Mouse (Mus musculus): ENCODE measurements around the gene Gm49339. TPM values are rescaled to one million over a fixed set of nuclear protein-coding genes. Genes with fewer than 3 reads are reported as not detected.

Gm49339 gene
- total RNA-seq, 2 experiments from 2014 or later = not detected

Other genes starting within 250 kb of the Gm49339 start
- under 1 TPM; 0.45 to 0.47 TPM for gene Lilr4b, start within 50 bp of the Gm49339 start, total RNA-seq (2021)
- under 1 TPM in 1 of 2 experiments, not detected in 1; 0.39 TPM for gene Lilrb4a, start 10.3 kb downstream of the Gm49339 start, total RNA-seq (2021)
- gene Fam162b, start 109.9 kb downstream of the Gm49339 start, total RNA-seq (2021) = not detected
- not detected for gene Gprc6a, start 150.8 kb downstream of the Gm49339 start, total RNA-seq (2021)
- not detected for gene Rfx6, start 197.1 kb downstream of the Gm49339 start, total RNA-seq (2021)

Measured in left cerebral cortex, postnatal 36 days (tissue).